Mouse (Mus musculus) spleen, adult 2 months (tissue): Measurements from ENCODE around the gene Klf11. TPM values are rescaled to one million over a fixed set of nuclear protein-coding genes. Genes with fewer than 3 reads are reported as not detected.
"Not testable (repeated sequence)": the region's sequence is repeated elsewhere in the genome, so short reads cannot be mapped to it uniquely, and the experiment has no call there.

Source experiments
- DNase-seq, 2 experiments: peaks; one replicate each; pipeline versions ENCODE4 v3.0.0 to v3.0.0-alpha.2; 2012 to 2021; ENCODE audit warnings: low spot score in 2 of 2, low read depth in 1 of 2
- H3K27ac ChIP-seq: fragments of 200-500 bp; 2 replicates; pipeline ENCODE4 v1.5.1; 2012; ENCODE audit warnings: low read length, inconsistent platforms; ENCODE audit not compliant: insufficient read depth
- H3K27me3 ChIP-seq: fragments of 200-500 bp; 2 replicates; pipeline ENCODE4 v1.6.1; 2012; ENCODE audit warnings: mild to moderate bottlenecking, moderate library complexity, low read length, inconsistent platforms; ENCODE audit not compliant: control insufficient read depth, insufficient read depth
- H3K36me3 ChIP-seq: fragments of 200-500 bp; 2 replicates; pipeline ENCODE4 v1.6.1; 2012; ENCODE audit warnings: mild to moderate bottlenecking, low read length, inconsistent platforms; ENCODE audit not compliant: control insufficient read depth, insufficient read depth
- H3K4me1 ChIP-seq: fragments of 200-500 bp; 2 replicates; pipeline ENCODE4 v1.6.1; 2011; ENCODE audit warnings: inconsistent platforms; ENCODE audit not compliant: control insufficient read depth, insufficient read depth, insufficient read length
- H3K4me3 ChIP-seq: fragments of 200-500 bp; 2 replicates; pipeline ENCODE4 v1.5.1; 2011; ENCODE audit warnings: mild to moderate bottlenecking, inconsistent platforms; ENCODE audit not compliant: insufficient read depth, insufficient read length; ENCODE audit errors: extremely low read depth
- CTCF ChIP-seq: fragments of 200-500 bp; IDR thresholded peaks from 2 replicates; pipeline ENCODE4 v1.5.1; 2011; ENCODE audit warnings: mild to moderate bottlenecking, inconsistent platforms; ENCODE audit not compliant: insufficient read depth, insufficient read length, insufficient replicate concordance; ENCODE audit errors: extremely low read depth
- POLR2A ChIP-seq: fragments of 200-500 bp; IDR thresholded peaks from 2 replicates; pipeline ENCODE4 v1.6.1; 2011; ENCODE audit warnings: low read depth, low read length, inconsistent platforms
- WGBS: fragments of 180-500 bp; shearing (Covaris S2); methylation state at CpG from one replicate; pipeline ENCODE4 v1.1.7; 2018; 5-methylcytosine and 5-hydroxymethylcytosine counted together
- polyA plus RNA-seq: library from polyadenylated mRNA; depleted of rRNA; stranded (reverse); fragments of >200 nt; gene quantifications from 2 replicates; pipeline ENCODE4 v1.2.3, GENCODE M21; 2012

Klf11 gene
- polyA plus RNA-seq, 1 experiment: 8.2 TPM

GRCm38 (mm10) chr12:24634648-24635047 lies 16.4 kb upstream of the Klf11 start:
- Histone ChIP-seq H3K4me3 (no peak overlapping the region), H3K36me3 (no peaks in the 10 kb centered on the region), H3K4me1 (peaks cover 19% of the 10 kb centered on the region), H3K27ac (no peak overlapping the region), H3K27me3 (no peaks in the 10 kb centered on the region)
- no peak for TF ChIP-seq POLR2A
- no peak for TF ChIP-seq CTCF
- WGBS: 61% methylated on average over 3 of the region's 3 CpGs
- no peak for DNase-seq

- not testable (repeated sequence) for H3K27ac ChIP-seq, H3K4me3 ChIP-seq, H3K36me3 ChIP-seq, H3K27me3 ChIP-seq, DNase-seq
- peaks cover 11% of the 10 kb centered on the region; the same call in 1 of the 2 replicates for H3K4me1 ChIP-seq
- WGBS: 98% methylated on average over 10 of the region's 10 CpGs
Measured at GRCm38 (mm10) chr12:24638787-24639186, 12.3 kb upstream of the Klf11 start.

- H3K27ac ChIP-seq: no peak overlapping the region
- H3K4me3 ChIP-seq: no peak overlapping the region
- H3K27me3 ChIP-seq: no peaks in the 10 kb centered on the region
- 84% methylated on average over 4 of the region's 4 CpGs for WGBS
- peaks cover 10% of the 10 kb centered on the region for H3K4me1 ChIP-seq
- no peak for DNase-seq
- TF ChIP-seq POLR2A (no peak), CTCF (no peak)
- no peaks in the 10 kb centered on the region for H3K36me3 ChIP-seq
Measured at GRCm38 (mm10) chr12:24642370-24642802, 8.7 kb upstream of the Klf11 start.

DNA sequence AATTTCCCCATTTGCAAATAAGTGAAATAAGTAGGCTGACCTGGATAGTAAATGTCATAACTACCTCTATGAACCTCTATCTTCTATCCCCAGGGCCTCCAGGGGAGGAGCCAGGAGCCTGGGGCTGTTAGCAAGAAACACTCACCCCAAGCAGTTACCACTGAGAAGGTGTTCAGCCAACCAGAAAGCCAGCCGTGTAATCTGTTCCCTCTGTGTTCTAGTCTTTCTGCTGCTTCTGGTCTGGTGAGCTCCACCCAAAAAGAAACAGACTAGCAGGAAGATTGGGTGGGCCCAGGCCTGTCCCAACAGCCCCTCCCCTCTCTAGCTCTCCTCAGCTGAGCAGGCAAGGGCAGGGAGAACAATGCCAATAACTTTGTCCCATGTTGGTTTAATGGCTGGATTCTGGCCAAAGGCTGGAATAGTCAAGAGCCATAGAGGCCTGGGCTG lies 6.9 kb upstream of the Klf11 start:
- DNase-seq: peak in 1 of 2 experiments; percentile 23
- no peak for TF ChIP-seq CTCF
- no peak for TF ChIP-seq POLR2A
- peak overlapping the region; percentile 66; the same call in 1 of the 2 replicates for H3K27ac ChIP-seq

GRCm38 (mm10) chr12:24645901-24646300 lies 5.2 kb upstream of the Klf11 start:
- DNase-seq: no peak
- Histone ChIP-seq H3K27ac (no peak overlapping the region), H3K4me3 (no peak overlapping the region), H3K36me3 (no peaks in the 10 kb centered on the region), H3K4me1 (peaks cover 18% of the 10 kb centered on the region), H3K27me3 (no peaks in the 10 kb centered on the region)
- no peak for TF ChIP-seq CTCF
- TF ChIP-seq POLR2A: no peak
- 75% methylated on average over 6 of the region's 6 CpGs for WGBS

More for the DNA sequence above, 6.9 kb upstream of the Klf11 start:
- WGBS: 14% methylated on average over 1 of the region's 1 CpGs
- H3K4me1 ChIP-seq: peaks cover 10% of the 10 kb centered on the region
- no peak overlapping the region for H3K4me3 ChIP-seq
- no peaks in the 10 kb centered on the region for H3K36me3 ChIP-seq
- no peaks in the 10 kb centered on the region for H3K27me3 ChIP-seq

DNA sequence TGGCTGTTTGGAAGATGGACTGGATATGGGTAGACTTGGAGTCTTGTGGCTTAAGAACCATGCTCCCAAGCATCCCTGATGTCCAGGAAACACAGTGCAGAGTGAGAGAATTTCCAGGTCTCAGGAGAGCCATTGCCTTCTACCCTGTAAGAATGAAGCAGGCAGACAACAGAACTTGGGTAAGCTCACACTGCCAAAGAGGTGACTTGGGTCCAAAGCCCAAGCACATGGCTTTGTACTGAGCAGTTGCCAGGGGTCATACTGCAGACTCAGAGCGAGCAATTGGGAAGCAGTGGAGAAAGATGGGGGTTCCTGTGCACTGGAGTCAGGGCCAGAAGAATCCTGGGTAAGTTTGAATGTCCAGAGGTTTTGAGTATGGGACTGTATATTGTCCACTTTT lies 3.0 kb upstream of the Klf11 start:
- TF ChIP-seq POLR2A: no peak
- no peaks in the 10 kb centered on the region for H3K27me3 ChIP-seq
- no peaks in the 10 kb centered on the region for H3K36me3 ChIP-seq
- no peak overlapping the region for H3K4me3 ChIP-seq
- no peak for DNase-seq
- peaks cover 12% of the 10 kb centered on the region for H3K4me1 ChIP-seq
- H3K27ac ChIP-seq: no peak overlapping the region
- WGBS: 77% methylated on average over 1 of the region's 1 CpGs

DNA sequence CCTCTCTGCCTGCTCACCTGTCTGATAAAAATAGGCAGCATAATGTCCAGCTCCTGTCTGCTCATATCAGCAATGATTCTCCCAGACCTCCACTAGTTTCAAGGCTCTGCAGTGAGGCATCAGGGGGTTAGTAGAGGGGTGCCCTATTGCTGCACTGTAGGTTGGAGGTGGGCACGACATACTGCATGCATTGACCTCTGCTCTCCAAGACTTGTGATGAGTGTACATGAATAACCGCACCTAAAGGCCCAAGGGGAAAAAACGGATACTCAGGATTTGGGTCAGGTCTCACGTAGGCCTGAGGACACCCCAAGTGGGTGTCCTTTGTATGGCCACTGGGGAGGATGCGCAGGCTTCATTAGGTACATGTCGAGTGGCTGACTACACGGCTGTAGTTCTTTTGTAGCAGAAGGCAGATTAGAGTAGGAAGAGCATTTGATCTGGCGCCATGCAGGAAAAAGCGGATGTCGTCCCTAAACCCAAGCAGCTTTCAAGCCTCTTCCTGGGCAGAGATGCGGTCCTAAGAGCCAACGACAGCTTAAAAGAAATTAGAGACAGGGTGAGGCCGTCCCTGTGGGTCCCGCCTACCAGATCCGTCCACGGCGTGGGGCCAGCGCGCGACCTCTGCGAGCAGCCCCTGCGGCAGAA lies 535 bp upstream of the Klf11 start:
- DNase-seq: no peak
- Histone ChIP-seq H3K27me3 (no peaks in the 10 kb centered on the region), H3K36me3 (peaks cover 4% of the 10 kb centered on the region), H3K27ac (peak overlapping the region; percentile 83), H3K4me3 (peak overlapping the region; percentile 65), H3K4me1 (peaks cover 7% of the 10 kb centered on the region)
- TF ChIP-seq POLR2A: no peak
- no peak for TF ChIP-seq CTCF
- WGBS: 8% methylated on average over 22 of the region's 22 CpGs
